Mouse (Mus musculus) embryonic facial prominence, embryonic 10.5 days (tissue): ENCODE data around the gene Tmem108. TPM values are rescaled to one million over a fixed set of nuclear protein-coding genes. Genes with fewer than 3 reads are reported as not detected.
A peak's percentile ranks its signal among the peaks of the same experiment; 100 is the strongest.

ENCODE experiments used
- DNase-seq: peaks from one replicate; pipeline ENCODE4 v3.0.0-alpha.2; 2017; ENCODE audit warnings: low spot score
- H3K27ac ChIP-seq: fragments of 300-500 bp; sonication (generic); replicated peaks from 2 replicates; pipeline ENCODE4 v1.5.1; 2016; ENCODE audit warnings: mild to moderate bottlenecking
- H3K27me3 ChIP-seq: fragments of 300-500 bp; sonication (generic); replicated peaks from 2 replicates; pipeline ENCODE4 v1.6.1; 2016; ENCODE audit warnings: low read depth, mild to moderate bottlenecking; ENCODE audit not compliant: poor library complexity, severe bottlenecking
- H3K36me3 ChIP-seq: fragments of 300-500 bp; sonication (generic); replicated peaks from 2 replicates; pipeline ENCODE4 v1.6.1; 2016; ENCODE audit warnings: mild to moderate bottlenecking, moderate library complexity
- H3K4me1 ChIP-seq: fragments of 300-500 bp; sonication (generic); 2 replicates; pipeline ENCODE4 v1.6.1; 2016
- H3K4me3 ChIP-seq: fragments of 300-500 bp; sonication (generic); 2 replicates; pipeline ENCODE4 v1.5.1; 2016; ENCODE audit warnings: mild to moderate bottlenecking, moderate library complexity
- H3K9me3 ChIP-seq: fragments of 300-500 bp; sonication (generic); 2 replicates; pipeline ENCODE4 v1.6.1; 2016; ENCODE audit warnings: mild to moderate bottlenecking
- WGBS: fragments of 180-500 bp; shearing (Covaris S2); methylation state at CpG from one replicate; pipeline ENCODE4 v1.1.7; 2016; 5-methylcytosine and 5-hydroxymethylcytosine counted together
- polyA plus RNA-seq: library from polyadenylated mRNA; unstranded; fragments of >200 nt; fragmentation: Nextera tagmentation; extraction: Ambion mirVana; gene quantifications from 2 replicates; pipeline ENCODE4 v1.2.1, GENCODE M21; 2016

Gene Tmem108
- polyA plus RNA-seq, 1 experiment from 2014 or later: 22.1 TPM

DNA sequence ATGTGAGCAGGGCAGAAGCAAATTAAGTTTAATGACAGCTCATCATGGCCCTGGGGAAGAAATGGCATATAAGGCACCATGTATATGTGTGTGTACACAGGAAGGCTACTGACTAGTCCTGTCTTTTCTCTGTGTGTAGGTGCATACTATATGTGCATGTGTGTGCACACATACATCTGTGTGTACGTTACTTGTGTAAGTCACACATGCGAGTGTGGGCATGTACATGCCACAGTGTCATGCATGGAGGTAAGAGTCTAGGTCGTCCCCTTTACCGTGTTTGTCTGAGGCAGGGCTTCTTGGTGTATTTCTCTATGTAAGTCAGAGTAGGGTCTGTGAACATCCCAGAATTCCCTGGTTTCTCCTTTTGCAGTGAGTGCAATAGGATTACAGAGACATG is 120.3 kb downstream of the Tmem108 start:
- Histone ChIP-seq H3K27me3 (no peaks in the 10 kb centered on the region), H3K27ac (no peak overlapping the region), H3K36me3 (no peaks in the 10 kb centered on the region), H3K4me3 (no peak overlapping the region), H3K4me1 (peaks cover 25% of the 10 kb centered on the region), H3K9me3 (no peaks in the 10 kb centered on the region)
- WGBS: 92% methylated on average over 4 of the region's 4 CpGs
- no peak for DNase-seq

- no peak overlapping the region for H3K4me3 ChIP-seq
- H3K4me1 ChIP-seq: peaks cover 27% of the 10 kb centered on the region
- H3K27ac ChIP-seq: no peak overlapping the region
- H3K27me3 ChIP-seq: no peaks in the 10 kb centered on the region
- H3K9me3 ChIP-seq: no peaks in the 10 kb centered on the region
- WGBS: 63% methylated on average over 1 of the region's 1 CpGs
- no peak for DNase-seq
- H3K36me3 ChIP-seq: no peaks in the 10 kb centered on the region
These were observed 122.2 kb downstream of the Tmem108 start for GRCm38 (mm10) chr9:103639413-103639812.

GRCm38 (mm10) chr9:103637451-103637850 is 124.2 kb downstream of the Tmem108 start:
- no peak for DNase-seq
- Histone ChIP-seq H3K36me3 (no peaks in the 10 kb centered on the region), H3K4me3 (no peak overlapping the region), H3K27ac (no peak overlapping the region), H3K27me3 (no peaks in the 10 kb centered on the region), H3K4me1 (peaks cover 23% of the 10 kb centered on the region), H3K9me3 (no peaks in the 10 kb centered on the region)
- WGBS: 80% methylated on average over 3 of the region's 3 CpGs

- 47% methylated on average over 3 of the region's 3 CpGs for WGBS
- no peaks in the 10 kb centered on the region for H3K9me3 ChIP-seq
- H3K4me3 ChIP-seq: no peak overlapping the region
- H3K4me1 ChIP-seq: peaks cover 23% of the 10 kb centered on the region
- H3K27ac ChIP-seq: no peak overlapping the region
- no peaks in the 10 kb centered on the region for H3K36me3 ChIP-seq
- no peak for DNase-seq
- no peaks in the 10 kb centered on the region for H3K27me3 ChIP-seq
These were observed 124.8 kb downstream of the Tmem108 start for GRCm38 (mm10) chr9:103636847-103637246.

- Histone ChIP-seq H3K36me3 (no peaks in the 10 kb centered on the region), H3K27ac (no peak overlapping the region), H3K4me3 (no peak overlapping the region), H3K4me1 (peaks cover 6% of the 10 kb centered on the region), H3K27me3 (0 out of 2 replicates have a peak, but pooled peaks cover 4% of the 10 kb centered on the region), H3K9me3 (no peaks in the 10 kb centered on the region)
- no peak for DNase-seq
- 37% methylated on average over 9 of the region's 9 CpGs for WGBS
These were observed 132.7 kb downstream of the Tmem108 start for GRCm38 (mm10) chr9:103628861-103629469.

GRCm38 (mm10) chr9:103627404-103627900 is 134.2 kb downstream of the Tmem108 start:
- Histone ChIP-seq H3K27ac (no peak overlapping the region), H3K36me3 (no peaks in the 10 kb centered on the region), H3K27me3 (0 out of 2 replicates have a peak, but pooled peaks cover 4% of the 10 kb centered on the region), H3K4me3 (no peak overlapping the region), H3K4me1 (peaks cover 6% of the 10 kb centered on the region), H3K9me3 (no peaks in the 10 kb centered on the region)
- WGBS: 85% methylated on average over 8 of the region's 8 CpGs
- DNase-seq: no peak

GRCm38 (mm10) chr9:103626156-103626555 is 135.5 kb downstream of the Tmem108 start:
- Histone ChIP-seq H3K4me3 (no peak overlapping the region), H3K9me3 (no peaks in the 10 kb centered on the region), H3K36me3 (no peaks in the 10 kb centered on the region), H3K27ac (no peak overlapping the region), H3K4me1 (peaks cover 6% of the 10 kb centered on the region), H3K27me3 (0 out of 2 replicates have a peak, but pooled peaks cover 4% of the 10 kb centered on the region)
- no peak for DNase-seq
- 92% methylated on average over 4 of the region's 4 CpGs for WGBS

DNA sequence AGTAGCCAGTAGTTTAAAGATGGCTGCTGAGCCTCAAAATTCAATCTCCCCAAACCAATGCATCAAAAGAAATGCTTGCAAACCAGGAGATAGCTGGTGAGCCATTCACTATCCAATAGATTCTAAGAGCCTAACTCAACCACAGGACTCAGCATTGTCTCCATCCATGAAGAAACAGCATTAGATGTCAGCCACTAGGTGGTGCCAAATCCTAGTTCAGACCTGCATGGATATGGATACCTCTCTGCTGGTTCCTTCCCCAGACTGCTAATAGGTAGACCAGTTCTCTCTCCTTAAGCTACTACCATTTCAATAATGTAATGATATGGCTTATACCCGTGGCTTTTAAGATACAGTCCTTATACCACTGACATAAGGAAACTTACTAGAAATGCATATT is 137.0 kb downstream of the Tmem108 start:
- Histone ChIP-seq H3K4me1 (peaks cover 6% of the 10 kb centered on the region), H3K27ac (no peak overlapping the region), H3K36me3 (no peaks in the 10 kb centered on the region), H3K9me3 (no peaks in the 10 kb centered on the region), H3K4me3 (no peak overlapping the region), H3K27me3 (0 out of 2 replicates have a peak, but pooled peaks cover 4% of the 10 kb centered on the region)
- peak; percentile 65 for DNase-seq
- WGBS: 40% methylated on average over 1 of the region's 1 CpGs

GRCm38 (mm10) chr9:103623560-103624316 is 137.9 kb downstream of the Tmem108 start:
- 0 out of 2 replicates have a peak, but pooled peaks cover 4% of the 10 kb centered on the region for H3K27me3 ChIP-seq
- WGBS: 80% methylated on average over 19 of the region's 19 CpGs
- no peak overlapping the region for H3K4me3 ChIP-seq
- 0 out of 2 replicates have a peak, but pooled peaks cover 5% of the 10 kb centered on the region for H3K4me1 ChIP-seq
- H3K27ac ChIP-seq: no peak overlapping the region
- H3K36me3 ChIP-seq: no peaks in the 10 kb centered on the region
- H3K9me3 ChIP-seq: no peaks in the 10 kb centered on the region
- no peak for DNase-seq

GRCm38 (mm10) chr9:103622988-103623387 is 138.6 kb downstream of the Tmem108 start:
- no peak for DNase-seq
- WGBS: 85% methylated on average over 5 of the region's 5 CpGs
- Histone ChIP-seq H3K27ac (no peak overlapping the region), H3K4me3 (no peak overlapping the region), H3K27me3 (0 out of 2 replicates have a peak, but pooled peaks cover 4% of the 10 kb centered on the region), H3K4me1 (0 out of 2 replicates have a peak, but pooled peaks cover 5% of the 10 kb centered on the region), H3K9me3 (no peaks in the 10 kb centered on the region), H3K36me3 (no peaks in the 10 kb centered on the region)

- H3K4me1 ChIP-seq: 0 out of 2 replicates have a peak, but pooled peaks cover 5% of the 10 kb centered on the region
- DNase-seq: no peak
- no peak overlapping the region for H3K27ac ChIP-seq
- H3K9me3 ChIP-seq: no peaks in the 10 kb centered on the region
- no peak overlapping the region for H3K4me3 ChIP-seq
- no peaks in the 10 kb centered on the region for H3K36me3 ChIP-seq
- H3K27me3 ChIP-seq: 0 out of 2 replicates have a peak, but pooled peaks cover 4% of the 10 kb centered on the region
- 96% methylated on average over 2 of the region's 2 CpGs for WGBS
These were observed 139.8 kb downstream of the Tmem108 start for GRCm38 (mm10) chr9:103621870-103622269.

DNA sequence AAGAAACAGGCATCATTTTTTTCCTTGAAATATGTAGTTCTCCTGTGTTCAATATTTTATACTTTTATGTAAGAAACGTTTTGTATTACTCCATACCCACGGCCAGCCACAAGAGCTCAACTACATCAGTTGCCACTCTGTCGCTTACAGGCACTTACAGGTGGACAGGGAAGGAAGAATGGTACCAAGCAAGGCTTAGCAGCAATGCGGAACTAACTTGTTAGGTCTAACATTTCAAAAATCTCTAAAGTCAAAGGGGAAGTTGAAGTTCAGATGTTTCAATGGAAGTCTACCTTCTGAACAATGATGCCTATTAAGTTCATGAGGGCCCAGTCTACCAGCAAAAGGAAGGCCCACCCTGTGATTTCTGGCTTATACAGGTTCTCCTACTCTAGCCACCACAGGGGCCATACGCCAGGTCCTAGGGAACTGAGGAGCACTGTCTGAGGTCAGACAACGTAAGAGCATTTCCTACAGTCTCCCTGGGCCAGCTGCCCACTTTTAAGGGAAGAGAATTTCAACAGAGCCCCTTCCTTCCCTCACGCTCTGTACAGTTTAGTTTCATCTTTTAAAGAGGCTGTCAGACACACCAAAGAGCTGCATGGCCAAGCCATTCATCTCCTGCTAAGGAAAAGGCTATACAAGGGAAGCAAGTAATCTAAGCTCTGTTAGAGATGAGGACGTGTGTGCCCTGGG is 141.0 kb downstream of the Tmem108 start:
- H3K4me1 ChIP-seq: 0 out of 2 replicates have a peak, but pooled peaks cover 5% of the 10 kb centered on the region
- DNase-seq: no peak
- no peak overlapping the region for H3K27ac ChIP-seq
- WGBS: 92% methylated on average over 8 of the region's 8 CpGs
- peaks cover 5% of the 10 kb centered on the region; the same call in 1 of the 2 replicates for H3K9me3 ChIP-seq
- H3K27me3 ChIP-seq: no peaks in the 10 kb centered on the region
- H3K4me3 ChIP-seq: no peak overlapping the region
- no peaks in the 10 kb centered on the region for H3K36me3 ChIP-seq
